Mouse (Mus musculus) liver, embryonic 14.5 days (tissue): ENCODE data around the gene Tcl1b3.

Experiments
- CTCF ChIP-seq: IDR thresholded peaks from 2 replicates; pipeline ENCODE4 v1.5.1; 2016; ENCODE audit warnings: antibody characterized with exemption, low read depth, control low read depth
- EP300 ChIP-seq: IDR thresholded peaks from 2 replicates; pipeline ENCODE4 v1.6.1; 2016; ENCODE audit warnings: antibody characterized with exemption, low read depth

DNA sequence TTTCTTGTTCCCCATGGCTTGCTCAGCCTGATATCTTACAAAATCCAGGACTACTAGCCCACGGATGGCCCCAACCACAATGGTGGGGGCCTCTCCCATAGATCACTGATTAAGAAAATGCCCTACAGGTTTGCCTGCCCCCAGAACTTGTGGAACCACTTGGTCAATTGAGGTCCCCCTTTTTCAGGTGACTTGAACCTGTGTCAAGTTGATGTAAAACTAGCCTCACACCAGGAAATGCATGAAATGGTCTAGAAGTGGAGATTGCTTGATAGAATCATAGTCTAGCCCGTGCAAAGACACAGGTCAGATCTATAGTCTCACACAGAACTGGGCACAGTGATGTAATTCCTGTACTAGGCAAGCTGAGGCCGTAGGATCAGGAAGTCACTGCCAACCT lies 45.1 kb upstream of the Tcl1b3 start, which contains the start of gene Tcl1b2:
- TF ChIP-seq CTCF (no peak), EP300 (no peak)
